Mouse (Mus musculus): ENCODE data around the gene Olfr1265. TPM values are rescaled to one million over a fixed set of nuclear protein-coding genes. Genes with fewer than 3 reads are reported as not detected.

Gene Olfr1265
- total RNA-seq (2014; fragmentation: Nextera tagmentation) (not detected in 2 replicates), total RNA-seq (2017) (not detected in 2 replicates)

DNA sequence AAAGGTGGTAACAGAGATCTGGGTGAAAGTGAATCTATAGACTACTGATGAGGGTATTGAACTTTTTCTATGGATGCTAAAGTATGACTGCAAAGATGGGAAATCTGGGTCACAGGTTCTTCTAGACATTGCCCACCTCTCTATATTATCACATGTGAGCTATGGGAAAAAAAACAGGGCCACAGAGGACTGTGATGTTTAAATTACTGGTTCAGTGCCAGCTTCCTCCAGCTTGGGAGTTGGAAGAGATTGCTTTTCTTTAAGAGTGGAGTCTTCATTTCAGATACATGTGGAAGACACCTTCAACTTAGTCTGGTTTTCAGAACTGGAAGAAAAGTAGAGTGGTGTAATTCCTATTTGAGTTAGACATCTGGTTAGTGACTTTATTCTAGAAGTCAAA is at the start of gene Olfr1265:
Gene Olfr1265 (plus strand): TSS at position 301 of the 400 bp plus-strand sequence.
- no peak for ATAC-seq (replicated peaks; ENCODE audit: low FRiP score, low TSS enrichment, poor library complexity, severe bottlenecking)

DNA sequence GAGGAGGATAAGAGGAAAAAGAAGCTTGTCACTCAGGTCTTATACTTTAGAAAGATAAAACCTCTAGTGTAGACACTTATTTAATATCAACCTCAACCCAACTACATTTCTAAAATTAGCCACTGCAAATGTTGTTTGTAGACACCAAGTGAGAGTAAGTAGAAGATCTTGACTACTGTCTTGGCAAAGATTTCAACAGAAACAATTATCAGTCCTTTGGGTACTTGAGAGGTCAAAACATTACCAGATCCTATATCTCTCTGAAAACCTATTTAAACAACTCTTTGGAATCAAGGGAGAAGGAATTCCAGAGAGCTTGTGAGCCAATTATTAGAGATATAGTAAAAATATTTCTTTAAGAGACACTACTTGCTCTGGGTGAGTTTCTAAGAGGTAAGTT is 44.2 kb upstream of the Olfr1265 start, which contains the start of gene Olfr1261:
Gene Olfr1261 (plus strand): TSS at position 301 of the 400 bp plus-strand sequence.
- no peak for ATAC-seq (replicated peaks; ENCODE audit: low FRiP score, low TSS enrichment, poor library complexity, severe bottlenecking)

DNA sequence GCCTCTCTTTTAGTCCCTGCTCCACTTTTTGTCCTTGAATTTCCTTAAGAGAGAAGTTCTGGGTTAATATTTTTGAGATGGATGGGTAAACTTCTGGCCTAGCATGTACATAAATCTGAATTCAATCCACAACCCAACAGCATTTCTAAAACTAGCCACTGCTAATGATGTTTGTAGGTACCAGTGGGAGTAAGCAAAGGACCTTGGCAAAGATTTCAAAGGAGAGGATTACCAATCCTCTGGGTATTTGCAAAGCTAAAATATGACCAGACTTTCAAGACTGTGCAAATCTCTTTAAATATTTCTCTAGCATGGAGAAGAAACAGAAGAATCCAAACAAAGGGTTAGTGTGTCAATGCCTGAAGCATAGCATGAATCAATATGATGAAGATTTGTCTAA is 35.3 kb upstream of the Olfr1265 start, which contains the start of gene Olfr1262:
Gene Olfr1262 (plus strand): TSS at position 301 of the 400 bp plus-strand sequence.
- no peak for ATAC-seq (replicated peaks; ENCODE audit: low FRiP score, low TSS enrichment, poor library complexity, severe bottlenecking)

DNA sequence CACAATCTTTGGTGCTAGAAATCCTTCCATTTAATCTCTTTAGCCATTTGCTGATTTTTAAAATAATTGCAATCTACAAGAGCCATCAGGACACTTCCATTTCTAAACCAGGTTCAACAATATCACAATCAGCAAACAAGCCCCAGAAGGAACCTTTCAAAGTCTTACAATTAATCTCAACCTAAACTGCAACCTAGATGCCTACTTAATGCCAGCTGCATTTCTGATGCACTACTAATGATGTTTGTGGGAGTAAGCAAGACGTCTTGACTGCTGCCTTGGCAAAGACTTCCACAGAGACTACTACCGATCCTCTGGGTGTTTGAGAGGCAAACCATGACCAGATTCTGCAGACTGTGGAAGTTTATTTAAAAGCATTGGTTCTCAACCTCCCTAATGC is 23.3 kb upstream of the Olfr1265 start, which contains the start of gene Olfr1263:
Gene Olfr1263 (plus strand): TSS at position 301 of the 400 bp plus-strand sequence.
- no peak for ATAC-seq (replicated peaks; ENCODE audit: low FRiP score, low TSS enrichment, poor library complexity, severe bottlenecking)

DNA sequence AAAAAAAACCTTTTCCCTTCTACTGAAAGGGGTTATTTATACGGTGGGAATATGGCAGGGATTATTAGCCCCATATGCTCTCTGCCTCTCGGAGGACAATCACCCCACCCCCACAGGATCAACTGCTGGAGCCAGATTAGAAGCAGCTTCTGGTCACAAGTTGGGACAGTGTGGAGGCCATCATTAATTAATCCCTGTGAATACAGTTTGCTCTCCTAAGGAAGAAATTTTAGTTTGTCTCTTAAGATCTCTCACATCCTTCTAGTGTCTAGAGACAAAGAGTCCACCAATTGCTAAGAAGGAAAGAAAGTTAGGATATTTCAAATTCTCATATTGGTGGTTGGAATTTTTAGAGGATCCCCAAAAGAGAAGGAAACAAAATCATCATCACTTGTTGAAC is 9.7 kb upstream of the Olfr1265 start, which contains the start of gene Olfr1264:
Gene Olfr1264 (minus strand): TSS at position 101 of the 400 bp plus-strand sequence.
- no peak for ATAC-seq (replicated peaks; ENCODE audit: low FRiP score, low TSS enrichment, poor library complexity, severe bottlenecking)

DNA sequence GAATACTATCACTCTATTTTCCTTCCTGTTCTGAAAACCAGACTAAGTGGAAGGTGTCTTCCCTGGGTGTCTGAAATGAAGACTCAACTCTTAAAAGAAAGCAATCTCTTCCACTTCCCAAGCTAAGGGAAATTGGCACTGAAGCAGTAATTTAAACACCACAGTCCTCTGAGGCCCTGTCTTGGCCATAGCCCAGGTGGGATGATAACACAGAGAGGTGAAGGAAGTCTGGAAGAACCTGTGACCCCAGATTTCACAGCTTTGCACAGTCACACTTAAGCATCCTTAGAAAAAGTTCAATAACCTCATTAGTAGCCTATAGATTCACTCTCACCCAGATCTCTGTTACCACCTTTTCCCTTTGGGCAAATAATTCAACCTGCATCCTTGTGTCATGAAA is 28.4 kb downstream of the Olfr1265 start, which contains the start of gene Olfr140:
Gene Olfr140 (minus strand): TSS at position 101 of the 400 bp plus-strand sequence.
- ATAC-seq (replicated peaks; ENCODE audit: low FRiP score, low TSS enrichment, poor library complexity, severe bottlenecking) = no peak

DNA sequence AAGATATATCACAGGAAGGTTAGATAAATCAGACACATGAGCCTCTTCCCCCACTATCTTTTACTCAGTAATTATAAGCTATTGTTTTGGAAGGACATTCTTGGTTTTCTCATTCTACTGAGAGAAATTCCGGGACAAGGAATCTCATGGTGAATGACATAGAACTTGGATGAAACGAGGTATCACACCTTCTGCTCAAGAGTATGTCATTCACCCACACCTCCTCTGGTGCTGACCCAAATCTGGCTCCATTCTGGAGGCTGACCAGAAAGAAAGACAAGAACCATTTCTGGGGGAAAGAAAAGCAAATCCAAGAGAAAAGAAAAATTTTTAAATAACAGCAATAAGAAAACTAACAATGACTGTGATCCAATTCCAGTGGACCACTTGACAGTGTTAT is 34.9 kb downstream of the Olfr1265 start:
- ATAC-seq (replicated peaks; ENCODE audit: low FRiP score, low TSS enrichment, poor library complexity, severe bottlenecking) = no peak

Other genes with a start within 250 kb of the Olfr1265 start
- not detected in 2 replicates for gene Olfr1254, start 241.7 kb upstream of the Olfr1265 start, total RNA-seq (2014; fragmentation: Nextera tagmentation)
- not detected in 2 replicates for gene Olfr1254, start 241.7 kb upstream of the Olfr1265 start, total RNA-seq (2017)
- not detected in 2 replicates for gene Olfr1255, start 223.3 kb upstream of the Olfr1265 start, total RNA-seq (2014; fragmentation: Nextera tagmentation)
- not detected in 2 replicates for gene Olfr1255, start 223.3 kb upstream of the Olfr1265 start, total RNA-seq (2017)
- gene Olfr1256, start 193.8 kb upstream of the Olfr1265 start, total RNA-seq (2014; fragmentation: Nextera tagmentation) = not detected in 2 replicates
- not detected in 2 replicates for gene Olfr1256, start 193.8 kb upstream of the Olfr1265 start, total RNA-seq (2017)
- gene Olfr48, start 187.1 kb upstream of the Olfr1265 start, total RNA-seq (2014; fragmentation: Nextera tagmentation) = not detected in 2 replicates
- not detected in 2 replicates for gene Olfr48, start 187.1 kb upstream of the Olfr1265 start, total RNA-seq (2017)
- gene Olfr1257, start 156.9 kb upstream of the Olfr1265 start, total RNA-seq (2014; fragmentation: Nextera tagmentation) = not detected in 2 replicates
- not detected in 2 replicates for gene Olfr1257, start 156.9 kb upstream of the Olfr1265 start, total RNA-seq (2017)
- not detected in 2 replicates for gene Olfr1258, start 108.0 kb upstream of the Olfr1265 start, total RNA-seq (2014; fragmentation: Nextera tagmentation)
- gene Olfr1258, start 108.0 kb upstream of the Olfr1265 start, total RNA-seq (2017) = not detected in 2 replicates
- gene Olfr1259, start 86.7 kb upstream of the Olfr1265 start, total RNA-seq (2014; fragmentation: Nextera tagmentation) = not detected in 2 replicates
- gene Olfr1259, start 86.7 kb upstream of the Olfr1265 start, total RNA-seq (2017) = not detected in 2 replicates
- not detected in 2 replicates for gene Olfr1260, start 61.0 kb upstream of the Olfr1265 start, total RNA-seq (2014; fragmentation: Nextera tagmentation)
- not detected in 2 replicates for gene Olfr1260, start 61.0 kb upstream of the Olfr1265 start, total RNA-seq (2017)
- not detected in 2 replicates for gene Olfr1261, start 44.1 kb upstream of the Olfr1265 start, total RNA-seq (2014; fragmentation: Nextera tagmentation)
- gene Olfr1261, start 44.1 kb upstream of the Olfr1265 start, total RNA-seq (2017) = not detected in 2 replicates
- not detected in 2 replicates for gene Olfr1262, start 35.2 kb upstream of the Olfr1265 start, total RNA-seq (2014; fragmentation: Nextera tagmentation)
- gene Olfr1262, start 35.2 kb upstream of the Olfr1265 start, total RNA-seq (2017) = not detected in 2 replicates
- not detected in 2 replicates for gene Olfr1263, start 23.2 kb upstream of the Olfr1265 start, total RNA-seq (2014; fragmentation: Nextera tagmentation)
- gene Olfr1263, start 23.2 kb upstream of the Olfr1265 start, total RNA-seq (2017) = not detected in 2 replicates
- gene Olfr1264, start 9.8 kb upstream of the Olfr1265 start, total RNA-seq (2014; fragmentation: Nextera tagmentation) = not detected in 2 replicates
- gene Olfr1264, start 9.8 kb upstream of the Olfr1265 start, total RNA-seq (2017) = not detected in 2 replicates
- not detected in 2 replicates for gene Olfr140, start 28.3 kb downstream of the Olfr1265 start, total RNA-seq (2014; fragmentation: Nextera tagmentation)
- gene Olfr140, start 28.3 kb downstream of the Olfr1265 start, total RNA-seq (2017) = not detected in 2 replicates
- not detected in 2 replicates for gene Olfr1269, start 86.1 kb downstream of the Olfr1265 start, total RNA-seq (2014; fragmentation: Nextera tagmentation)
- gene Olfr1269, start 86.1 kb downstream of the Olfr1265 start, total RNA-seq (2017) = not detected in 2 replicates
- gene Olfr32, start 107.0 kb downstream of the Olfr1265 start, total RNA-seq (2014; fragmentation: Nextera tagmentation) = not detected in 2 replicates
- not detected in 2 replicates for gene Olfr32, start 107.0 kb downstream of the Olfr1265 start, total RNA-seq (2017)
- gene Olfr1270, start 117.8 kb downstream of the Olfr1265 start, total RNA-seq (2014; fragmentation: Nextera tagmentation) = not detected in 2 replicates
- gene Olfr1270, start 117.8 kb downstream of the Olfr1265 start, total RNA-seq (2017) = not detected in 2 replicates
- not detected in 2 replicates for gene Olfr1506, start 189.2 kb downstream of the Olfr1265 start, total RNA-seq (2014; fragmentation: Nextera tagmentation)
- gene Olfr1506, start 189.2 kb downstream of the Olfr1265 start, total RNA-seq (2017) = not detected in 2 replicates
- not detected in 2 replicates for gene Olfr142, start 222.3 kb downstream of the Olfr1265 start, total RNA-seq (2014; fragmentation: Nextera tagmentation)
- gene Olfr142, start 222.3 kb downstream of the Olfr1265 start, total RNA-seq (2017) = not detected in 2 replicates
- gene Olfr1271, start 235.7 kb downstream of the Olfr1265 start, total RNA-seq (2014; fragmentation: Nextera tagmentation) = not detected in 2 replicates
- gene Olfr1271, start 235.7 kb downstream of the Olfr1265 start, total RNA-seq (2017) = not detected in 2 replicates